Mouse (Mus musculus): ENCODE data around the gene Bcr. TPM values are rescaled to one million over a fixed set of nuclear protein-coding genes. Genes with fewer than 3 reads are reported as not detected.

The Bcr gene
- polyA plus RNA-seq (2017; shearing (Covaris generic)), result 1 to 10 TPM; 1.9 to 2.2 TPM

GRCm38 (mm10) chr10:75060217-75060842 lies at the start of gene Bcr:
Bcr (plus strand) TSS chr10:75060592.

GRCm38 (mm10) chr10:75032395-75032794 lies 28.0 kb upstream of the Bcr start, which contains the start of gene Rsph14:
Rsph14 (minus strand) TSS chr10:75032586.

GRCm38 (mm10) chr10:75036883-75037379 lies 23.5 kb upstream of the Bcr start, which contains the start of gene Rab36:
Rab36 (plus strand) TSS chr10:75037058.

DNA sequence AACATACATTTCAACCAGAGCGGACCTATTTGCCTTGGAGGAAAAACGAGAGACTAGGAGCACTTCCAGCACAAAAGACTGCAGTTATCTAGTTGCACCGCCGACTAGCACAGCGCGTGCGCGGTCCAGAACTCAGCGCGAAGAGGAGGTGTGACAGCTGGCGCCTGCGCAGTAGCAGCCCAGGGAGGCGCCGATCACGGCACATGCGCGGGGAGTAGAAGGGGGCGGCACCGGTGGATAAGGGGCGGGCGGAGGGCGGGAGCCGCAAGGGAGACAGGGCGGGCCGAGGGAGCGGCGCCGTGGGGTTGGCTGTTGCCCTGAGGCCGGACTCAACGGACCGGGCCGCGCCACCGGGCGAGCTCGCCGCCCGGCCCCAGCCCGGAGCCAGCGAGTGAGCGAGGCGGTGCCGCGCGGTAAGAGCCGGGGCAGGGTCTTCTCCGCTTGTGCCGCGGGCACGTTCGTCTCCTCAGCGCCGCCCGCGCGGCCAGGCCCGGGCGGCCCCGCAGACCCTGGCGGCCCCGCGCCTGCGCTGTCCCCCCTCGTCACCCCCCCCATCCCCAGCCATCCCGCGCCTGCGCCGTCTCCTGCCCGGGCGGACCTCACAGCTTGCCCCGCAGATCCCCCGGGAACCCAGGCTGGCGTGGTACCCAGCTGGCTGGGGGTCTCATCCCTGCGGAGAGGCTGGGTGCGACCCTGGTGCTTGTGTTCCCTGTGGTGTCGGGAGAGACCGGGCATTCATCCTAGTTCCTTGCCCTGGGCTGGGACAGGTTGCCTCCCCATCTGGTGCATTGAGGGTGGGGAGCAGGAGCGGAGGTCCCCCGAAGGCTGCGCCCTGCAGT lies 151.6 kb downstream of the Bcr start, which contains the start of gene Specc1l:
Specc1l (plus strand) TSS at position 267 of the 839 bp plus-strand sequence.

Other genes starting within 250 kb of the Bcr start
- gene Gnaz, start 93.4 kb upstream of the Bcr start, polyA plus RNA-seq (2017; shearing (Covaris generic)), result under 1 TPM in 1 of 2 experiments, not detected in 1; 0.32 TPM
- gene Rsph14, start 28.0 kb upstream of the Bcr start, polyA plus RNA-seq (2017; shearing (Covaris generic)), result not detected
- under 1 TPM in 1 of 2 experiments, not detected in 1; 0.37 TPM for gene Rab36, start 23.5 kb upstream of the Bcr start, polyA plus RNA-seq (2017; shearing (Covaris generic))
- gene Specc1l, start 151.5 kb downstream of the Bcr start, polyA plus RNA-seq (2017; shearing (Covaris generic)), result 10 to 100 TPM; 33.1 to 41.6 TPM

All from activated CD4-positive, CD25-positive, alpha-beta regulatory T cell (primary cell).